Mouse (Mus musculus): Measurements from ENCODE around the gene Mad1l1. TPM values are rescaled to one million over a fixed set of nuclear protein-coding genes. Genes with fewer than 3 reads are reported as not detected.

Mad1l1 gene
- total RNA-seq, 2 experiments from 2014 or later, result 11.6 to 46.6 TPM

GRCm38 (mm10) chr5:140263754-140264749 is 57.3 kb downstream of the Mad1l1 start:
- ATAC-seq (ENCODE audit: poor library complexity, severe bottlenecking), result no peak

GRCm38 (mm10) chr5:140262401-140262800 is 59.0 kb downstream of the Mad1l1 start:
- ATAC-seq (ENCODE audit: poor library complexity, severe bottlenecking), result no peak

- no peak for ATAC-seq (ENCODE audit: poor library complexity, severe bottlenecking)
These were observed 60.0 kb downstream of the Mad1l1 start for GRCm38 (mm10) chr5:140261313-140261712.

- ATAC-seq (ENCODE audit: poor library complexity, severe bottlenecking), result no peak
These were observed 62.7 kb downstream of the Mad1l1 start for GRCm38 (mm10) chr5:140258633-140259032.

GRCm38 (mm10) chr5:140258035-140258434 is 63.3 kb downstream of the Mad1l1 start:
- no peak for ATAC-seq (ENCODE audit: poor library complexity, severe bottlenecking)

- no peak for ATAC-seq (ENCODE audit: poor library complexity, severe bottlenecking)
These were observed 63.9 kb downstream of the Mad1l1 start for GRCm38 (mm10) chr5:140257439-140257838.

- ATAC-seq (ENCODE audit: poor library complexity, severe bottlenecking), result no peak
These were observed 64.7 kb downstream of the Mad1l1 start for GRCm38 (mm10) chr5:140256685-140257084.

GRCm38 (mm10) chr5:140255265-140255664 is 66.1 kb downstream of the Mad1l1 start:
- ATAC-seq (ENCODE audit: poor library complexity, severe bottlenecking), result no peak

- ATAC-seq (ENCODE audit: poor library complexity, severe bottlenecking), result no peak
These were observed 66.7 kb downstream of the Mad1l1 start for GRCm38 (mm10) chr5:140254656-140255055.

GRCm38 (mm10) chr5:140251989-140252388 is 69.4 kb downstream of the Mad1l1 start:
- no peak for ATAC-seq (ENCODE audit: poor library complexity, severe bottlenecking)

- no peak for ATAC-seq (ENCODE audit: poor library complexity, severe bottlenecking)
These were observed 71.0 kb downstream of the Mad1l1 start for GRCm38 (mm10) chr5:140250370-140250769.

GRCm38 (mm10) chr5:140249359-140250062 is 71.8 kb downstream of the Mad1l1 start:
- ATAC-seq (ENCODE audit: poor library complexity, severe bottlenecking), result no peak

GRCm38 (mm10) chr5:140248101-140248500 is 73.3 kb downstream of the Mad1l1 start:
- ATAC-seq (ENCODE audit: poor library complexity, severe bottlenecking), result no peak

GRCm38 (mm10) chr5:140240235-140240634 is 81.1 kb downstream of the Mad1l1 start:
- ATAC-seq (ENCODE audit: poor library complexity, severe bottlenecking), result no peak

GRCm38 (mm10) chr5:140238880-140239279 is 82.5 kb downstream of the Mad1l1 start:
- no peak for ATAC-seq (ENCODE audit: poor library complexity, severe bottlenecking)

GRCm38 (mm10) chr5:140230818-140231217 is 90.5 kb downstream of the Mad1l1 start:
- no peak for ATAC-seq (ENCODE audit: poor library complexity, severe bottlenecking)

- no peak for ATAC-seq (ENCODE audit: poor library complexity, severe bottlenecking)
These were observed 93.0 kb downstream of the Mad1l1 start for GRCm38 (mm10) chr5:140228306-140228705.

- ATAC-seq (ENCODE audit: poor library complexity, severe bottlenecking), result no peak
These were observed 94.5 kb downstream of the Mad1l1 start for GRCm38 (mm10) chr5:140226871-140227270.

- no peak for ATAC-seq (ENCODE audit: poor library complexity, severe bottlenecking)
These were observed 95.5 kb downstream of the Mad1l1 start for GRCm38 (mm10) chr5:140225881-140226280.

- ATAC-seq (ENCODE audit: poor library complexity, severe bottlenecking), result peak; percentile 74
These were observed 96.2 kb downstream of the Mad1l1 start for GRCm38 (mm10) chr5:140225103-140225502.

Data from megakaryocyte, adult 5-6 weeks (primary cell).